Mouse (Mus musculus): ENCODE results near the gene Dnajc7. TPM values are rescaled to one million over a fixed set of nuclear protein-coding genes. Genes with fewer than 3 reads are reported as not detected.
"Not testable (repeated sequence)": the region's sequence is repeated elsewhere in the genome, so short reads cannot be mapped to it uniquely, and the experiment has no call there.

Dnajc7 gene
- 100 to 1,000 TPM; 231 to 258 TPM for total RNA-seq (2021)

DNA sequence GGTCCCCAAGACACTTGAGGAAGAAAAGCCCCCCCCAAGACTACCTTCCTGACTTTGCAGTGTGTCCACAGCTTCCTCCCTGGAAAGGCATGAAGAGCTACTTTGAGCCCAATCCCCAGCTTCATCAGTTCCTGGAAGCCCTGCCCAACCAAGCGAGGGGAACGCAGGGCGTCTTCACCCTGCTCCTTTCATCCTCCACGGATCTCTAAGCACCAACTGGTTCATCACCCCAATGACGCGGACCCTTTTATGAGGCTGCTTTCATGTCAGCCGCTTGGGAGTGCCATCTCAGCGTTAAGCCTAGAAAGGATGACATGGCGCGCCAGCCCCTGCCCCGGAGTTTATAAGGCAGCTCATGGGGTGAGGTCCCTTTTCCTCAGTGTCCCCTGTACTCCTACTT lies at the start of gene Dnajc7:
Gene Dnajc7, minus strand, starts transcription at position 187 of the 400 bp plus-strand sequence.
- DNase-seq (ENCODE audit: low spot score in 2 of 2) = no peak
- intact Hi-C loops (cut with DNase I) = loop anchor here (2.0 kb wide), 1 partner anchor 49 kb away; no protein-coding TSS in a partner anchor

DNA sequence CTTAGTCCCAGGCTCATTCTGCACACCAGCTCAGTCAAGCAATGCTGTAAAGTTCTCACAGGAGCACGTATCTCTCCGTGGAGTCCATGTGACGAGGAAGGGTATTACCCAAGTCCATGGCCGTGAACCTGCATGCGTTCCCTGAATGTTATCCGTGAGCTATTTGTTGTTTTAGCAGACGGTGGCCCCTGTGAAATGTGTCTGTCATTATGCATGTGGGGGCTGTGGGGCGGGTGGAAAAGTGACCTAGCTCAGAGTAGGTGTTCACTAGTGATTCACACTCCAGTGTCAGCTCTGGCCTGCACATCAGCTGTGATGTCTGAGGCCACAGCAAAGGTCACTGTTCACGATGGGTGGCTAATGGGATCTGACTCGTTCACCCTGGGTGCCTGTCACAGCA lies 39.8 kb upstream of the Dnajc7 start:
- intact Hi-C loops (cut with DNase I) = no loop called here
- DNase-seq (ENCODE audit: low spot score in 2 of 2) = no peak

DNA sequence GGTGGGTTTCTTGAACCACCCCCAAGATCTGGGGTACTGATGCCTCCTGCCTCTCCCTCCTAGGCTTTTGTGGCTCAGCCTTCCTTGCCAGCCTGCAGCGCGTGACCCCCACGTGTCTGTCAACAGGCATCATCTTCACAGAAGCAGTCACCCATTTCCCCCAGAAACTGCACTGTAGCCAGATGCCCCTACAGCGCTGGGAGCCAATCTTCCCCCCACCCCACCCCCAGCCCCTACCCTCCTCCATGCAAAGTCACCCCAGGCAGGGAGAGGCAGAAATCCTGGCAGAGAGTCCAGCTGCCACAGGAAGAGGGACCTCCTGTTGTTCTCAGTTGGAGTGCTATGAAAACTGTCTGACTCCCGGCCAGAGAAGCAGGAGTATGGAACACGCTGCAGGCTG lies 36.5 kb upstream of the Dnajc7 start:
- intact Hi-C loops (cut with DNase I) = no loop called here
- DNase-seq (ENCODE audit: low spot score in 2 of 2) = no peak

DNA sequence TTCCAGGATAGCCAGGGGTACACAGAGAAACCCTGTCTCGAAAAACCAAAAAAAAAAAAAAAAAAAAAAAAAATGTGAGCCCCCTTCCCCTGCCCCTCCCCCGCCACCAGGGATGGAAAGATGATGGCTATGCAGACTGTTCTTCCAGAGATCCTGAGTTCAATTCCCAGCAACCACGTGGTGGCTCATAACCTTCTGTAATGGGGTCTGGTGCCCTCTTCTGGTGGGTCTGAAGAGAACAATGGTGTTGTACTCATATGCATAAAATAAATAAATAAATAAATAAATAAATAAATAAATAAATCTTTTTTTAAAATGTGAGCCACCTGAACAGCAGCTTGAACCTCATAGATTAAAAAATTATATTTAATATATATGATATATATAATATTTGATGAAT lies 35.6 kb upstream of the Dnajc7 start:
- DNase-seq (ENCODE audit: low spot score in 2 of 2); intact Hi-C loops (cut with DNase I): not testable (repeated sequence)

DNA sequence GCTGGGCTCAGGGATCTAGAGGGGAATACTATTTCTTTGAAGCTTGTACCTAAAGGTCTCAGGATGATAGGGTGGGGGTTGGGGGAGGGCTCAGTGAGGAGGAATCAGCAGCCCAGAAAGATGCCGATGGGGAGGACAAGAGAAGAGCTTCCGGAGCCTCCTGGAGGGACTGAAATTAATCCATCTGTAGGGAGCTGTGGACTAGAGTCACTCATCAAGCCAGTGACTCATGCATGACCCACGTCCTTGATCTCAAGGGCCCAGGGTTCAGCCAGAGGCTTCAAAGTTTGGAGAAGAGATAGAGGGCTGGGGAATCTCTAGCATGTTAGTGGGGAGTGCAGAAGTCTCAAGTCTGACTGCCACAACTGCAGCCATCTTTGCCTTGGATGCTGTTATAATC lies 31.8 kb upstream of the Dnajc7 start:
- intact Hi-C loops (cut with DNase I) = no loop called here
- DNase-seq (ENCODE audit: low spot score in 2 of 2) = no peak

DNA sequence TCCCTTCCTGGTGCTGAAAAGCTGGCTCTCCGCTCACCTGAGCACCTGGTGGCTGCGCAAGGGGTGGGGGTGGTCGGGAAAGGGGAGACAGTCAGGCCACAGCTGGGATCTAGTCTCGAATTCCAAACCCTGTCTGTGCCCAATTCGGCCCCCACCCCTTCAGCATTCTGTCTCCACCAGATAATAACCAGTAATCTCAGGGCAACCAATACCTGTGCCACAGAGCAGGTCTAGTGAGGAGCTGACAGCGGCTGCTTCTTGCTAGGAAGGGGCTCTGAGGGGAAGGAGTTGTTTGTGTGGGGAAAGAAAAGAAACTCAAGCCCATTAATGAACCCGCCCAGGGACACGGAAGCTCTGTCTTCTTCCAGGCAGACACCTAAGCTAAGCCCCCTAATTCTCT lies 31.2 kb upstream of the Dnajc7 start:
- intact Hi-C loops (cut with DNase I) = no loop called here
- no peak for DNase-seq (ENCODE audit: low spot score in 2 of 2)

DNA sequence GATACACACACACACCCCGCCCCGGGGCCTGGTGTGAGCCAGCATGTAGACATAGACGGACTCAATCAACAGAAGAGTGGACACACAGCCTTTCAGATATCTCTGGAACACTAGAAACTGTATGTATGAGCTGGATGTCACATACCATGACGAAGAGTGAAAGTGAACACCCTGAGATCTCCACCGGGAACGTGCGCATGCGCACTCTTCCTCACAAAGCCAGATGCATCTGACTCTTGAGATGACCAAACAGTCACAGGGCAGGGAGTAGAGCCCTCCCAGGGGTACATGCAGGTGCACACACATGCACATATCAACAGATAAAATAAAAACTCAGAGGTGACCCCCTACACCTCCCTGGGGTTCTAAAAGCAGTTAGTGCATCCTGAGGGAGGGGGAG lies 28.4 kb upstream of the Dnajc7 start:
- DNase-seq (ENCODE audit: low spot score in 2 of 2) = no peak
- intact Hi-C loops (cut with DNase I) = no loop called here

DNA sequence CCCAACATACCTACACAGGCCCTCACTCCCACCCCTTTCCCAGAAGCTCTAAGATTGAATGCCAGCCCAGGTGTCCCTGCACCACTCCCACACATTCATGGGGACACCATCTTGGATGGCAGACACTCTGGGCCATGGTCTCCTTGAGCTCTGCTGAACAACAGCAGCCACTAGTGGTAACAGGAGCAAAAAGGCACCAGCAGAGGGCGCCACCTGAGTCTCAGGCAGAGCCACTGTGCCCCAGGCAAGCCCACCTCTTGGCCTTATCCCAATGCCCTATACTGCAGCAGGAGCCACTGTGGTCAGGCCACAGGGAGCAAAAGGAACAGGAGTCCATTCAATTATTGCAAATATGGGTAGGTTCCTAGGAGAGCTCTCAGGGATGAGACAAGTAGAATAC lies 26.3 kb upstream of the Dnajc7 start:
- no peak for DNase-seq (ENCODE audit: low spot score in 2 of 2)
- intact Hi-C loops (cut with DNase I) = no loop called here

DNA sequence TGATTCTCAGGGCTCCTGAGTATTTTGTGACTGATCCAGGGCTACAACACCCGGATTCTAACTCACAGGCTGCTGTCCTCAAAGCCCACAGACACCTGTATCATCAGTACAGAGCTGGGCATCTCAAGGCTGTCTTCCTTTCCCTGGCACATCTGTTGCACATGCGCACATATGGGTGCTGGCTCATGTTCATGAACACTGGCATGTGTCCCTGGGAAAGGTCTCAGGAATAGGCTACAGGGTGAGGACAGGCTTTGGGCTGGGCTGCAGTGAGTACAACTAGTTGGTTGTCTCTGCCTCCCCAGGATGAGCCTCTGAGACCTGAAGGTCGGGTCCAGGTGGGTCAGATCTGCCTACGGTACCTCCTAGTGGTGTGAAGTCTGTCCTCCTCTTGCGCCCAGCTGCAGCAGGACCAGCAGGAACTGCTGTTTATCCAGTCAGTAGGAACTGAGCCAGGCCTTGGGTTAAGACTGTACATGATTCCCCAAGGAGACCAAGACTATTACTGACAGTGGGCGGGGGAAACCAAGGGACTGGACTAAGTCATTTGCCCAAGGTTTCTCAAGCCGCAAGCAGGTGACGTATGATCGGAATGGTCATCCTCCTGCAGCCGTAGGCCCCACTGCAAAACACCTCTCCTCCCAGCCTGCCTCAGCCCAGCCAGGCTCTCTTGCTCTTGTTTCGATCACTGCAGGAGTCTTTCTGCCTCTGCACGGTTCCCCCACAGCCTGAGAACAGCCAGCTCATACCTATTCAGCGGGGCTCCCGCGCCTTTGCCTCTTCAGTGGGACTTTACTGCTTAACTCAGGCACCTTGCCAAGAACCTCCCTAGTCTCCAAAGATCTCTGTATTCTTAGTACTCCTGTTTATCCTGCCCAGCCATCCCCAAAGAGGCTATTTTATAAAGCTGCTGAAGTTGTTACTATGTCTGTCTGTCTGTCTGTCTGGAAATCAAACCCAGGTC lies 23.9 kb upstream of the Dnajc7 start:
- intact Hi-C loops (cut with DNase I) = loop anchor here (2.0 kb wide), 1 partner anchor 51 kb away; no protein-coding TSS in a partner anchor
- peak; percentile 45 to 67 for DNase-seq (ENCODE audit: low spot score in 2 of 2)

DNA sequence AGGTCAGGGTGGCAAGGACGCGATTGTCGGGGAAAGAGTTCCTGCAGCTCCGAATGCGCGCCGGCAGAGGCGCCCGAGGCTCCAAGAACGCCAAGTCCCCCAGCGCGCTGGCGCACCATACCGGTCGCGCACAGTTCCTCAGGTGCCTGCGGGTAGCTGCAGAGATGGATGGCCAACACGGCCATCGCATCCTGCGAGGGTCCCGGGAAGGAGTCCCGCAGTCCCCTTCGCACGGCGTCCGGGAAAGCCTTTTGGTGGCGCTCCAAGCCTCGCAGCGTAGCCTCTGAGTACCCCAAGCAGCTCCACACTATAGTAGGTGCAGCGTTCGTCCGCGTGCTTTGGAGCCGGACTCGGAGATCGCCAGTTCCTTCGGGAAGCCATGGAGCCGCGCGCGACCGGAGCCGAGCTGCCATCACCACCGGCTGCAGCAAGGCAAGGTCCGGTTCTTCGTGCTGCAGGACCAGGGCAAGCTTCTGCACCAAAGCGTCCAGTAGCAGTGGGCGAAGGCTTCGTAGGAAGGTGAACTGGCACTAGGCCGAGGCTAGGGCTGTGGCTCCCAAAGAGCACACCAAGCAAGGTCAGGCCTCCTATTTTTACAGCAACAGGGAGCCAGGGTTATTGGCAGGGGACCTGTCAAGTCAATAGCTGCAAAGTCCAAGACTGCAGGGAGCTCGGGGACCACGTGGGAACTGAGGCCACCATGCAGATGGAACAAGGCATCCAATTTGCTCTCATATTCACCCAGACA lies 20.4 kb upstream of the Dnajc7 start:
- intact Hi-C loops (cut with DNase I) = no loop called here
- DNase-seq (ENCODE audit: low spot score in 2 of 2) = peak; percentile 61 to 64

DNA sequence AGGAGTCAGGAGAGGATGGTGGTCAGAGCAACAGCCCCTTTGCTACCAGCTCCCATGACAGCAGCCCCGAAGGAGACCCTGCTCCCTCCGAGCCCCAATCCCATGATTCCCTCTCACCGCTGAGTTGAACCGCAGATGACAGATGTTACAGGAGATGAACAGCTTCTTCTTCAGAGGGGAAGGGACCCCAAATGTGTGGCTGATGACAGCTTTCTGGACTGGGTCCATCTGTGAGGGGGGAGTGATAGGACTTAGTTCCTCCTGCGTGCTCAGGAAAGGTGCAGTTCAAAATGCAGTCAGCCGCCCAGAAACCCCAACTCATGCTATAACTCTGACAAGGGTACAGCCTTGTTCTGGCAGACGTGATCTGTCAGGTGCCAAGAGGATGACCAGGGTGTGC lies 14.6 kb upstream of the Dnajc7 start:
- intact Hi-C loops (cut with DNase I) = no loop called here
- DNase-seq (ENCODE audit: low spot score in 2 of 2) = no peak

DNA sequence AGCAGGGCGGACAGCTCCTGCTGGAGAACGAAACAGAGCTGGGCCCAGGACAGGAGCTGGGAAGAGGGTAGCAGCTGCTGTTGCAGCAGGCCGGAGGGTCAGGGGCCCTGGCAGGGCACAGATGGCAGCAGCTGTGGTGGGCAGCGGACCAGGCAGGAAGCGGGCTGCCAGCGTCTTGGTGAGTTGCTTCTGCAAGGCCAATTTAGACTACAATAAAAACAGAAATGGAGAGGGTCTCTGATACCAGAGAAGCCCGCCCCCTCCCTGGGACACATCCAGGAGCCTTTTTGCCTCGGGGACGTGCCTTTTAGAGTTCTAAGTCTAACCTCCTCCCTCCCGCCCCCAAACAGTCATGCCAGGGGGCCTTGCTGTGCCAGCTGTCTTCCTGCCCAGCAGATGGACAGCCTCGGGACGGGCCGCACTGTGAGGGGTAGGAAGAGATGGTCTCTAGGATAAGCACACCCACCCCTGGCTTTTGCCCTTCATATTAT lies 8.9 kb upstream of the Dnajc7 start:
- intact Hi-C loops (cut with DNase I) = no loop called here
- DNase-seq (ENCODE audit: low spot score in 2 of 2) = no peak

DNA sequence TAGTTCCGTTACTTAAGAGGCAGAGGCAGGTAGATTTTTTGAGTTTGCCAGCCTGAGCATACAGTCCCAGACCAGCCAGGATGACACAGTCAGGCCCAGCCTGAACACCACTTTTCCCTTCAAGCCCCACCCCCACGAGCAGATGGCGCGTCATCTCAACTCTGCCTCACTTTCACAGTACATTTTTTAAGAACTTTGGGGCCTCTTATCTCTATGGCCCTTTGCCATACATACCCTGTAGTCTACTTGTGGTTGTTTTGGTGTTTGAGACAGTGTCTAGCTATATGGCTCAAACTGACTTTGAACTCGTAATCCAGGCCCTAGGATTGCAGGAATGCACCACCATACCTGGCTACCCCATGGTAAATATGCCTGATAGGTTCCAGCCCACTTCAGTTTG lies 8.1 kb upstream of the Dnajc7 start:
- intact Hi-C loops (cut with DNase I) = no loop called here
- DNase-seq (ENCODE audit: low spot score in 2 of 2) = no peak

DNA sequence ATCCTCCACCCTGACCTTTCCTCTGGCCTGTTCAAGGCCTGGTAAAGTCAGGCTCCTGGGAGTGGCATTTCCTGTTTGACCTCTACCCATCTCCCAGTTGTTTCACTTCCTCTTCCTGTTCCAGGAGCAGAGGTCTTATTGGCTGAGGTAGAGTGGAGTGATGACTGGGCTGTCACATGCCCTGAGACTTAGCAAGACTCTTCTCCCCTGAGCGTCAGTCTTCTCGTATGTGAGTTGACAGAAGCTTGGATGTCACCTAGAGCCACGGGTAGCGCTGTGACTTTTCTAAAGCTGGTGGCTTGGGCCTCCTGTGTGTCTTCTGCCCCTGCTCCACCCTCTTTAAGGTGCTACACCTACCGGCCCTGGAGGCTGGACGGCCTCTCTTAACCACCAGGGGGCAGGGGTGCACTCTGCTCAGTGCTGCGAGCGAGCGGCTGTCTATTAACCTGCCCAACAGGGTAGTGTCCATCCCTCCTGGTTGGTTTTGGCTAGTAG lies 6.8 kb upstream of the Dnajc7 start:
- intact Hi-C loops (cut with DNase I) = loop anchor here (2.0 kb wide), 2 partner anchors 68 to 76 kb away; no protein-coding TSS in a partner anchor
- DNase-seq (ENCODE audit: low spot score in 2 of 2) = peak; percentile 68 to 72

DNA sequence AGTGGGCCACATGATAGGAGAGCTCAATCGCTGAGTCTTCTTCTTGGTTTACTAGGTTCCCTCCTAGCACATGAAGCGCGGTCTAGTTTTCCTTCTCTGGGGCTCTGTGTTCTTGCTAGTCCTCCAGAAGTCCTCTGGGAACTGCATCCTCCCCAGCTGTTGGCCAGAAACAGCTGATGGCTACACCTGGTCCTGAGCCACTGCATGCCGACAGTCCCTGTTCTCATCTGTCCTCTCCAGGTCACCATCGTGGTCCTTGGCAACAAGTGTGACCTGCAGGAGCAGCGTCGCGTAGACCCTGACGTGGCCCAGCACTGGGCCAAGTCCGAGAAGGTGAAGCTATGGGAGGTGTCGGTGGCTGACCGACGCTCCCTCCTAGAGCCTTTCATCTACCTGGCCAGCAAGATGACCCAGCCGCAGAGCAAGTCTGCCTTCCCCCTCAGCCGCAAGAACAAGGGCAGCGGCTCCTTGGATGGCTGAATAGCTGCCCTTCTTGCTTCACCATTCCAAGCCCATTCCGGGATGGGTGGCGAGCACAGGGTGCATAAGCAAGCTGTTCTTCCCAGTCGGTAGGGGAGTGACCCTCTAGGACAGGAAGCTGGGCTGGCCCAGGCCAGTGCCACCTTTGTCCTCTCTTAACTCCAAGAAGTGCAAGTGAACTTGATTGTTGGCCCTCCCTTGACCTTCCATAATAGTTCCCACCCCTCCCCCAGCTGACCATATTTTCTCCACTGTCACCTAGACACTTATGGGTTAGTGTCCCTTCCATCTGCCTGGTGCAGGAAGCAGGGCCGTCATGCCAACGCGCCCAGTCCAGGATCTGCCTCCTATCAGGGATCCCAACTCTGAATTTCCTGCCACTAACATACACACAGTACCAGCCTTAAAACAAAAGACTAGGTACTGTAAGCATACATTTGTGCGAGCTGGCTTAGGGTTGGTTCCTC lies 6.1 kb upstream of the Dnajc7 start:
- intact Hi-C loops (cut with DNase I) = loop anchor here (2.0 kb wide), 2 partner anchors 69 to 77 kb away; no protein-coding TSS in a partner anchor
- no peak for DNase-seq (ENCODE audit: low spot score in 2 of 2)

DNA sequence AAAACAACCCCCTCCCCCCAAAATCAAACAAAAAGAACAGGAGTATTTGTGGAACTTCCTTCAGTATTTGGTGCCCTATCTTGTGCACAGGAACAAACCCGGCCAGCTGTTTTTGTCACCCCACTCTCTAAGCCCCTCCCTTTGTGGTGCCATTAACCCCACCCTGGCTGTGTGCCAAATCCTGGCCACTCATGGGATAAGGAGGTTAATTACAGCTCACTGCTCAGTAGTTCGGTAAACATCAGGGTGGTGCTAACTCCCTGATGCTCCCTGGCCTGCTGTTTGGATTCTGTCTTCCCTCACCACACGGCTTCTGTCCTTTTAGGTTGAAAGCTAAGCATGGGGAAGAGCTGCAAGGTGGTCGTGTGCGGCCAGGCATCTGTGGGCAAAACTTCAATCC lies 3.9 kb upstream of the Dnajc7 start:
- intact Hi-C loops (cut with DNase I) = no loop called here
- DNase-seq (ENCODE audit: low spot score in 2 of 2) = no peak

DNA sequence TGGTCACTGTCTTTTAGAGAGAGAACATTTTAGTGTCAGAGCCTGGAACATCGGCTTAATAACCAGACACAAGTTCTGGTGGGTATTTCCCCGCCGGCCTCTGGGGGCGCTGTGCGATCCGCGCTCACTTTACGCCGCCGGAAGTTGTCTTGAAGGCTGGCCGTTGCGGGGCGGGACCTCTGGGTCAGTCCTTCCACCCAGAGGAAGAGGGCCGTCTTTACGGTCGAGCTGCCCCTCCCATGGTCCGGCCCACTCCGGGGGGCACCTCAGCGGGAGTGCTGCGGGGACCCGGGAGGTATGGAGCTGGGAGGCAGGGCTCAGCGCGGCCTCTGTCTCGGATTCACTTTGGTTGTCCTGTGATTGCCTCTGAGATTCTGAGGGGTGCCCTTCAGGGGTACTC lies 2.7 kb upstream of the Dnajc7 start:
- intact Hi-C loops (cut with DNase I) = no loop called here

DNA sequence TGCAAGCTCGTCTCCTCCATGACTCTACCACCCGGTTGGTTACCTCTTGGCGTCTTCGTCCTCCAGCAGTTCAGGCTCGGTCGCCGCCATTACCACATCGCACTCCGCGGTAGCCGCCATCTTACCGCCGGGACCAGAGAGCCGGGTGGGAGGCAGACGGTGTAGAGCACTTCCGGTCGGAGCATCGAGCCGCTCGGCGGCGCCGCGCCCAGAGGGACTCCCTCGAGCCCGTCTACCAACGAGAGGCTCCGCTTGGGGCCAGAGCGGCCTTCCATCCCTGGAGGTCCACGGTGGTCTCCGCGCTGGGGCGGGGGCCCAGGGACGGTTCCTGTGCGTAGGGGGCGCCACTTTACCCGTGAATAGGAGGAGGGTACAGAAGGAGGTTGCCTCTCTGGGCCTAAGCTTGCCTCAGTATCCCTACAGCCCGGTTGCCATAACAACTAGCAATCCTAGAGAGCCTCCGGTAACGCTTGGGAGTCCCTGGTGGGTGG lies 438 bp downstream of the Dnajc7 start:
- intact Hi-C loops (cut with DNase I) = loop anchor here (2.0 kb wide), 1 partner anchor 49 kb away; no protein-coding TSS in a partner anchor
- peak; percentile 96 to 98 for DNase-seq (ENCODE audit: low spot score in 2 of 2)

More for the DNA sequence above, 2.7 kb upstream of the Dnajc7 start:
- DNase-seq (ENCODE audit: low spot score in 2 of 2) = peak; percentile 96 to 98

Data from left cerebral cortex, postnatal 25 days (tissue).